Mouse (Mus musculus): ENCODE results near the gene Gprc5a.

Gene Gprc5a

GRCm38 (mm10) chr6:135065236-135065957 lies at the start of gene Gprc5a:
Gene Gprc5a (plus strand): TSS chr6:135065651.
- WGBS: 6% methylated on average over 44 of the region's 44 CpGs

GRCm38 (mm10) chr6:135017211-135017610 lies 48.2 kb upstream of the Gprc5a start:
- WGBS: 94% methylated on average over 11 of the region's 11 CpGs

DNA sequence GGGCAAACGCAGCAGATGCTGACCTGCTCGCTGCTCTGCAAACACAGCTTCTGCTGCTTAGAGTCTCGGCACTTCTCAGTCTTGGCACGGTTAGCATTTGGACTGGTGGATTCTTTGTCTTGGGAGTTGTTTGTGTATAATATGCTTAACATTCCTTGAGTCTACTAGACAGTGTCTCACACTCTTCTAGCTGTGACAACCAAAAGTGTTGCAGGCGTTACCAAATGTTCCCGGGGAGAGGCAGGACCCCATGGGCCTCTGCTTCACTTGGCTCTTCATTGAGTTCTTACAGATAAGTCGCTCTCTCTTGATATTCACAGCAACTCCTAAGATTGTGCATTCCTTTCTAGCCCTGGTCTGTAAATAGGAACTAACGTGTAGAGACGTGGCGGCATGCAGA lies 45.9 kb upstream of the Gprc5a start:
- 72% methylated on average over 10 of the region's 10 CpGs for WGBS

DNA sequence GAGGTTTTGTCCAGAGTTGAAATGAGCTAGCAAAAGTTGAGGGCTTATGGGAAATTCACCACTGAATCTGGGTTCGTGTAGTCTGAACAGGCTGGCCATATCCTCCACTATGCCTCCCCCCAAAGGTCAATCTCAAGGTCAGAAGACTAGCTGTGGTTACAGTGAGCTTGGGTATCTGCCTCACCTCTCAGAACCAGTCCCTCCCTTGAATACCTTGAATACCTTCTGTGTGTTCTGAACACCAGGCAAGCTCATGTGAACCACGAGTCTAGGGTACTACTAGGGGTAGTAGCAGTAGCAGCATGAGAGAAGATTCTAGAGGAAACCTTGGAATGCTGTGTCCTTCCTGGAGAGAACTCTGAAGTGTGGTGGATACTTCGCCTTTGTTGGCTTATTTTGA lies 43.8 kb upstream of the Gprc5a start:
- 94% methylated on average over 3 of the region's 3 CpGs for WGBS

GRCm38 (mm10) chr6:135023379-135023778 lies 42.1 kb upstream of the Gprc5a start:
- 95% methylated on average over 14 of the region's 14 CpGs for WGBS

DNA sequence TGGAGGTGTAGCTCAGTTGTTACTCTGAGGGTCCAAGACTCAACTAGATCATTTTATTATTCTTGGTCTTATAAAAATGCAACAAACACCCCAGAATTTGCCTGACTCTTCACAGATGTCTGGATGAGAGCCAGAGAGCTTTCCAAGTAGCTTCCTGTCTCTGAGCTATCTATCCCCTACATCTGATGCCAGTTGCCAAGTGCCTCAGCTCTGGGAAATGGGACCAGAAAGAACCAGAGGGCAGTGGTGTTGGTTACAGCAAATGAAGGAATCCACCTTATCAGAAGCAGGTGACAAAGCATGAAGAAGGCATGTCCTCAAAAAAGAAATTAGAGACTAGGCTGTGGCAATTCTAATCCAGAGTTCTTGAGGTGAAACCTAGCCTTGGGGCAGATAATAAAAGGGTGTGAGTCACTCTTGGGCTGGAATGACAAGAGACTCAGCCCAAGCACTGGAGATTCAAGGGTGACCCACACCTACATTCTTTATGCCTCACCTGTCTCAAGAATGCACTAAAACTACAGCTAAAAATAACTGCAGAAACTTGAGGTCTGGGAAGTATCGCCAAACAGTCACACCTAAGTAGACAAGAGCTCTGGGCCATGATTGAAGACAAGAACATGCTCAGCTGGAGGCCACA lies 40.5 kb upstream of the Gprc5a start:
- WGBS: 91% methylated on average over 1 of the region's 1 CpGs

- 3% methylated on average over 3 of the region's 3 CpGs for WGBS
These were observed 39.2 kb upstream of the Gprc5a start for GRCm38 (mm10) chr6:135026232-135026631.

DNA sequence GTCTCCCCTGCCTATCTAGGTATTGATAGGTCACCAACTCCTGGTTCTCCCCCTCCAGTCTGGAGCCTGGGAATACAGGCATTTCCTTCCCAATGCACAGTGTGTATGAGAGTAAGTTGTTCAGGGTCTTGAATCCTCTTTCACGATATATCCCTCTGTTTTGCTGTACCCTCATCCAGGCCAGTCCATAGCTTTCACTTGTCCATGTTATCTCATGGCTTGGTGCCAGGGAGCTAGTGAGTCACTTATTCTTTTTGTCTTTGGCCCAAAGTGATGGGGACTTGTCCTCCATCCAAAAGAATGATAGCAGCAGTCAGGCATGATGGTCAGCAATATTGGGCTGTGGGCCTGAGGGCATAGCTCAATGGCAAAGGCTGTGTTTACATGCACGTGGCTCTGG lies 38.7 kb upstream of the Gprc5a start:
- 85% methylated on average over 2 of the region's 2 CpGs for WGBS

GRCm38 (mm10) chr6:135029246-135029645 lies 36.2 kb upstream of the Gprc5a start:
- WGBS: 88% methylated on average over 4 of the region's 4 CpGs

DNA sequence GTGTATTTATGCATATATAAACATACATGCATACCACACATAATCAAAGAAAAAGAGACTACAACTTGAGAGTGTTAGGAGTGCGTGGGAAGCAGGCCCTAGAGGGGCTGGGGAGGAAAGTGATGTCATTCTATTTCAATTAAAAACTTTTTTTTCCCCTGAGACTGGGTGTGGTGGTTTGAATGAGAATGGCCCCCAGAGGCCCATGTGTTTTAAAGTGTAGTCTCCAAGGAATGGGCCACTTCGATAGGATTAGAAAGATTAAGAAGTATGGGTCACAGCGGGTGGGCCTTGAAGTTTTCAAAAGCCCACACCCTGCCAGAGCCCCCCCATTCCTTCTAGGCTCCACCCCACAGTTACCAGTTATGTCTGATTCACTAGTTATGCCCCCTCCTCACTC lies 26.8 kb upstream of the Gprc5a start:
- WGBS: 75% methylated on average over 3 of the region's 3 CpGs

GRCm38 (mm10) chr6:135040275-135040871 lies 25.1 kb upstream of the Gprc5a start:
- WGBS: 16% methylated on average over 21 of the region's 21 CpGs

- WGBS: 76% methylated on average over 3 of the region's 3 CpGs
These were observed 23.5 kb upstream of the Gprc5a start for GRCm38 (mm10) chr6:135041930-135042329.

GRCm38 (mm10) chr6:135047276-135047675 lies 18.2 kb upstream of the Gprc5a start:
- 88% methylated on average over 9 of the region's 9 CpGs for WGBS

GRCm38 (mm10) chr6:135048509-135048908 lies 16.9 kb upstream of the Gprc5a start:
- WGBS: 85% methylated on average over 6 of the region's 6 CpGs

GRCm38 (mm10) chr6:135048956-135049355 lies 16.5 kb upstream of the Gprc5a start:
- WGBS: 64% methylated on average over 16 of the region's 16 CpGs

GRCm38 (mm10) chr6:135053789-135054188 lies 11.7 kb upstream of the Gprc5a start:
- 88% methylated on average over 3 of the region's 3 CpGs for WGBS

GRCm38 (mm10) chr6:135055882-135056281 lies 9.6 kb upstream of the Gprc5a start:
- 77% methylated on average over 4 of the region's 4 CpGs for WGBS

DNA sequence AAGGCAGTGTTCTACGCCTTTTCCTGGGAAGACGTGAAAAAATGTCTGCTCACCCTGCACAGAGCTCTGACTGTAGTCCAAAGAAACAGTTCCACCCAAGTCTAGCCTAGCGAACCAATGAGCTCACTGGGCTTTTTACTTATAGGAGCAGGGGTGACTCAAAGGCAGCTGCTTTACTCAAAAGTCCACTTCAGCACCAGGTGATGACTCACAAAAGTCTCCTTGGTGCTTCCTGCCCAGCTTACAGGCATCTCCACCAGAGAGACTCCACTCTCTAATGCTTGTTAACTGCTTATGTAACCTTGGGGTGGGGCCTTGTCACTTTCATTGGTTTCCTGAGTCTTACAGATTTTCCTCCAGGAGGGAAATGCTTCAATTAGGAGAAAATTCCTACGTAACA lies 4.7 kb upstream of the Gprc5a start:
- WGBS: 97% methylated on average over 4 of the region's 4 CpGs

- whole genome bisulfite sequencing: 95% methylated on average over 12 of the region's 12 CpGs
These were observed 830 bp upstream of the Gprc5a start for GRCm38 (mm10) chr6:135064621-135065020.

- WGBS: 91% methylated on average over 6 of the region's 6 CpGs
These were observed 1.5 kb downstream of the Gprc5a start for GRCm38 (mm10) chr6:135066795-135067445.

DNA sequence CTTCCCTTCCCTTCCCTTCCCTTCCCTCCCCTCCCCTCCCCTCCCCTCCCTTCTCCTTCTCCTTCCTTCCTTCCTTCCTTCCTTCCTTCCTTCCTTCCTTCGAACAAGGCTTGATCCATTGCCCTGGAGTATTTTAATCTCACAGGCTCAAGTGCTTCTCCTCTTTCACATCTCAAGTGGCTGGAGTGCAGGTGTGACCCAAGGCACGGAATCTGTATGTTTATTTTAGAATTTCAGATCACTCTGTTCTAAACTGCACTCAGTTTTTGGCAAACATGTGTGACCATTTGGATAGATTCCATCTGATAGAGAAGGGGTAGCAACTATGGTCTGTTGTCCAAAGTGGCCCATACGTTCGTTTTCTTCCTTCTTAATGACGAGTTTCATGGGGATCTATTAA lies 2.8 kb downstream of the Gprc5a start:
- WGBS: 93% methylated on average over 5 of the region's 5 CpGs

- WGBS: 77% methylated on average over 6 of the region's 6 CpGs
These were observed 4.4 kb downstream of the Gprc5a start for GRCm38 (mm10) chr6:135069856-135070255.

DNA sequence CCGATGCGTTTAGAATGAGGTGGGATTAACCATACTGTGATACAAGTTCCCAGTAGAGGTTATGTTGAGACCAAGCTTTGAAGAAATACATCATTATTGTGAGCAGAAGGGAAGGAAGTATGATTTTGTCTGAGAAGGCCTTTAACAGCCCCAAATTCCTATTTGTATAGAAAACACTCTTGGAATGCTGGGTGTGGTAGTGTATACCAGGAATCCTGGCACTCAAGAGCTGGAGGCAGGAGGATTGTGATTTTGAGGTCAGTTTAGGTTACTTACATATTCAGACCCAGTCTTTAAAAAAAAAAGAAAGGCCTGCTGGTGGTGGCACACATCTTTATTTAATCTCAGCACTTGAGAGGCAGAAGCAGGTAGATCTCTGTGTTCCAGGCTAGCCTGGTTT lies 4.9 kb downstream of the Gprc5a start:
- 91% methylated on average over 2 of the region's 2 CpGs for WGBS
